Comparison of ENCODE assay signal across 11 mouse cellular contexts in genomic region chr10:71025131-71025894, GRCm38 (mm10).
DNase-seq lines count a peak whose midpoint lies in the region; ATAC-seq and TF ChIP-seq lines count a peak whose summit lies in the region.
"Had no signal": no experiment of that assay in that cellular context is flagged by ENCODE, and none has a peak within 500 bp of the region (broad histone marks: within the 10 kb centered on the region; RNA-seq: fewer than 3 reads in every experiment).

No protein-coding gene starts in this region.

- no peak for DNase-seq in kidney, adult 8-10 months
- DNase-seq in heart, adult 18-20 months, result peak; percentile 73 to 77
- DNase-seq in heart, postnatal 36 days, result peak; percentile 45 to 59
- DNase-seq in hindbrain, postnatal 0 days (ENCODE audit: low spot score), result no peak
- DNase-seq in left cerebral cortex, postnatal 4 days, result no peak
- DNase-seq: cerebellum, adult 2 months had no signal

- ATAC-seq in kidney, embryonic 14.5 days (ENCODE audit: low FRiP score, low TSS enrichment), result no peak
- peak; percentile 42; the same call in 1 of the 2 replicates for ATAC-seq in lung, embryonic 15.5 days (ENCODE audit: borderline replicate concordance, extremely low read depth, low FRiP score, low TSS enrichment)
- no peak for ATAC-seq in megakaryocyte, adult 5-6 weeks (ENCODE audit: poor library complexity, severe bottlenecking)
- ATAC-seq in hindbrain, postnatal 0 days, result no peak

- intact Hi-C loops in heart, postnatal 36 days (cut with DNase I), result no loop called here
- intact Hi-C loops in left cerebral cortex, postnatal 4 days (cut with DNase I), result no loop called here

- no peak overlapping the region for H3K4me3 ChIP-seq in kidney, embryonic 14.5 days (ENCODE audit: low read length)
- no peak overlapping the region for H3K4me3 ChIP-seq in lung, embryonic 15.5 days
- no peak overlapping the region for H3K4me3 ChIP-seq in hindbrain, postnatal 0 days (ENCODE audit: low read length)
- H3K4me3 ChIP-seq: hindbrain, embryonic 13.5 days; neural tube, embryonic 12.5 days had no signal

- no peaks in the 10 kb centered on the region for H3K27me3 ChIP-seq in kidney, embryonic 14.5 days (ENCODE audit: control insufficient read depth, insufficient read depth, low read length)
- no peaks in the 10 kb centered on the region for H3K27me3 ChIP-seq in lung, embryonic 15.5 days
- H3K27me3 ChIP-seq in hindbrain, postnatal 0 days (ENCODE audit: insufficient read depth, low read length), result no peaks in the 10 kb centered on the region
- H3K27me3 ChIP-seq: hindbrain, embryonic 13.5 days; neural tube, embryonic 12.5 days had no signal

- no peaks in the 10 kb centered on the region for H3K36me3 ChIP-seq in kidney, embryonic 14.5 days (ENCODE audit: control insufficient read depth, insufficient read depth, low read length)
- H3K36me3 ChIP-seq in lung, embryonic 15.5 days, result no peaks in the 10 kb centered on the region
- no peaks in the 10 kb centered on the region for H3K36me3 ChIP-seq in hindbrain, postnatal 0 days (ENCODE audit: insufficient read depth, low read length)
- H3K36me3 ChIP-seq: hindbrain, embryonic 13.5 days; neural tube, embryonic 12.5 days had no signal

- 0 out of 2 replicates have a peak, but pooled peaks cover 4% of the 10 kb centered on the region for H3K4me1 ChIP-seq in kidney, embryonic 14.5 days (ENCODE audit: control insufficient read depth, insufficient read depth, low read length)
- H3K4me1 ChIP-seq in lung, embryonic 15.5 days, result peaks cover 42% of the 10 kb centered on the region
- peaks cover 8% of the 10 kb centered on the region; the same call in 1 of the 2 replicates for H3K4me1 ChIP-seq in hindbrain, postnatal 0 days (ENCODE audit: insufficient read depth, low read length)
- H3K4me1 ChIP-seq: neural tube, embryonic 12.5 days had no signal

- peak overlapping the region; percentile 49; the same call in 1 of the 2 replicates for H3K27ac ChIP-seq in kidney, embryonic 14.5 days (ENCODE audit: low read depth, low read length)
- H3K27ac ChIP-seq in lung, embryonic 15.5 days, result peak overlapping the region; percentile 65
- H3K27ac ChIP-seq in hindbrain, postnatal 0 days, result no peak overlapping the region; the same call in 1 of the 2 replicates
- H3K27ac ChIP-seq: hindbrain, embryonic 13.5 days; neural tube, embryonic 12.5 days had no signal

- H3K9me3 ChIP-seq in kidney, embryonic 14.5 days (ENCODE audit: control insufficient read depth, low read length), result no peaks in the 10 kb centered on the region
- H3K9me3 ChIP-seq in lung, embryonic 15.5 days, result no peaks in the 10 kb centered on the region
- H3K9me3 ChIP-seq in hindbrain, postnatal 0 days (ENCODE audit: low read length), result no peaks in the 10 kb centered on the region
- H3K9me3 ChIP-seq: hindbrain, embryonic 13.5 days; neural tube, embryonic 12.5 days had no signal

- H3K9ac ChIP-seq in kidney, embryonic 14.5 days (ENCODE audit: low read depth, low read length), result no peak overlapping the region
- H3K9ac ChIP-seq in lung, embryonic 15.5 days, result no peak overlapping the region
- no peak overlapping the region for H3K9ac ChIP-seq in hindbrain, postnatal 0 days (replicated peaks; ENCODE audit: low read length)
- H3K9ac ChIP-seq: hindbrain, embryonic 13.5 days; neural tube, embryonic 12.5 days had no signal

- TF ChIP-seq CTCF in hindbrain, postnatal 0 days (IDR thresholded peaks at IDR 0.05; ENCODE audit: low read depth), result no peak

- 68% methylated on average over 18 of the region's 18 CpGs for WGBS in kidney, embryonic 14.5 days
- 27% methylated on average over 18 of the region's 18 CpGs for WGBS in lung, embryonic 15.5 days
- 85% methylated on average over 18 of the region's 18 CpGs for WGBS in hindbrain, postnatal 0 days

- H3K4me2 ChIP-seq in kidney, embryonic 14.5 days (replicated peaks; ENCODE audit: low read depth, low read length), result no peak overlapping the region
- H3K4me2 ChIP-seq in lung, embryonic 15.5 days, result peak overlapping the region; percentile 38
- H3K4me2 ChIP-seq in hindbrain, postnatal 0 days (ENCODE audit: low read depth, low read length), result no peak overlapping the region
- H3K4me2 ChIP-seq: hindbrain, embryonic 13.5 days; neural tube, embryonic 12.5 days had no signal

Comparison
In these comparisons a context has a peak if more than half of its experiments do, and no peak if none do; other contexts are left out.
1. DNase-seq: peak in heart, adult 18-20 months (2 of 2) and heart, postnatal 36 days (2 of 2); none in kidney, adult 8-10 months (0 of 2), hindbrain, postnatal 0 days (single experiment) and left cerebral cortex, postnatal 4 days (single experiment).